Mouse (Mus musculus): ENCODE results near the gene Hsd17b13.
"Not testable (repeated sequence)": the region's sequence is repeated elsewhere in the genome, so short reads cannot be mapped to it uniquely, and the experiment has no call there.

The Hsd17b13 gene

DNA sequence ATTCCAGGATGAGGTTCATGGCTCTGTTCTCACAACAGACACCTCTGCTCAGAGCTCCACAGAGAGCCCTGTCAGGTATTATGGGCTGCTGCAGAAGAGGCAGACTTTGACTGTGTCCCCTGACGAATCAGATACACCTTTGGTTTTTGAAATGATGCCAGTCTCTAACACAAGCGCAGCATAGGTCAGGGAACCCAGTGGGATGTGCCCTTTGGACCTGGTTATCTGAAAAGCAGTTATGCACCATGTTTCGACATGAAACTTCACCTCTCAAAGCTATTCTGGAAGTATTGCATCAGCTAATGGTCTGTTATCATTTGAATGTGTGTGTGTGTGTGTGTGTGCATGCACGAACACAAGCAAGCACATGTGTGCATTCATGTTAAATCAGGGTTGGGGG, at the start of gene Hsd17b13:
Gene Hsd17b13 (minus strand): TSS at position 114 of the 400 bp plus-strand sequence.
- DNase-seq (ENCODE audit: low spot score), result no peak

DNA sequence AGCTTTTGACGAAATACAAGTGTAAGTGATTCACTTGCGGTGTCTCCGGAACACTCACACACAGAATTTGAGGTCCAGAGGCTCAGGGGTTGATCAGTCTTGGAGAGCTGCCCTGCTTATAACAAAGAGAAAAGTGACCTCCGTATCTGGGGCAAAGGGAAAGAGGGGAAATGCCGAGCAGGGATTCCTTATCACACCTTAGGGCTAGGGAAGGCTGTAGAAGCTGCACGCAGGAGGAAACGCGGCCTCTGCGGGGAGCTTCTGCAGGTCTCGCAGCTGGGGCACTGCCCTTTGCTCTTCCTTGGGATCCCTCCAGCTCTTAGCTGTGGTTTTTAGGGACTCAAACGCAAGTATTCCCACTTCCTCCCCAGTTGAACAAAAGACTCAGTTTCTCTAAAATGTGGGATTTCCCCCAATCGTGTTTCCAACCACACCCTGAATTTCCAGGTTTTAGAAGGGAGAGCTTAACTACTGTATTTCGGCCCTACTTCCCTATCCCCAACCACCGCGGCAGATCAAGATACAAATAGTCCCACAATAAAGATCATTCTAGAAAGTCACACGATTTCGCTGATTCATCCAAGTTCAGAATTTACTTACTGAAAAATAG, 48.1 kb upstream of the Hsd17b13 start:
- no peak for DNase-seq (ENCODE audit: low spot score)

DNA sequence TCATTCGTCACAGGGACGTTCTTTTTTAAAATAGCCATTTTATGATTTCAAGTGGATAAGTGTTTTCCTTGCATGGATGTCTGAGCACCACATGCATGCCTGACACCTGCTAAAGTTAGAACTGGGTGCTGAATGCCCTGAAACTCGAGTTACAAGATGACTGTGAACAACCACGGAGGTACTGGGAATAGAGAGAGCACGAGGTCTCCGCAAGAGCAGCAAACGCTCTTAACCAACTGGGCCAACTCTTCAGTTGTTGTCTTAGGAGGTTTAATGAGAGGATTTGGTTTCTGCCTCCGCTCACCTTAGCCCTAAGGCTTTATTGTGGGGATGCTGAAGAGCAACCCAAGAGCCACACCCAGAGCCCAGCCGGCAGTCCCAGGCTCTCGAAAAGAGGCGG, 47.6 kb upstream of the Hsd17b13 start:
- no peak for DNase-seq (ENCODE audit: low spot score)

DNA sequence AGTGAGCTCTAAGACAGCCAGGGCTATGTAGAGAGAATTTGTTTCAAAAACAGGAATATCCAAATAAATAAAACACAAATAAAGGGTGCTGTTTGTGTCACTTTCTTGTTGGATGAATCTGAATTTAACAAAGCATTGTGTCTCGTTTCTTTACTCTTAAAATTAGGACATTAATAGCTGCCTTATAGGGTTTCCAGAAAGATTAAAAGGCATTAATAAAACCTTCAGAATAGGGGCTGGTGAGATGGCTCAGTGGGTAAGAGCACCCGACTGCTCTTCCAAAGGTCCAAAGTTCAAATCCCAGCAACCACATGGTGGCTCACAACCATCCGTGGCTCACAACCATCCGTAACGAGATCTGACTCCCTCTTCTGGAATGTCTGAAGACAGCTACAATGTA, 47.0 kb upstream of the Hsd17b13 start:
- DNase-seq (ENCODE audit: low spot score), result not testable (repeated sequence)

DNA sequence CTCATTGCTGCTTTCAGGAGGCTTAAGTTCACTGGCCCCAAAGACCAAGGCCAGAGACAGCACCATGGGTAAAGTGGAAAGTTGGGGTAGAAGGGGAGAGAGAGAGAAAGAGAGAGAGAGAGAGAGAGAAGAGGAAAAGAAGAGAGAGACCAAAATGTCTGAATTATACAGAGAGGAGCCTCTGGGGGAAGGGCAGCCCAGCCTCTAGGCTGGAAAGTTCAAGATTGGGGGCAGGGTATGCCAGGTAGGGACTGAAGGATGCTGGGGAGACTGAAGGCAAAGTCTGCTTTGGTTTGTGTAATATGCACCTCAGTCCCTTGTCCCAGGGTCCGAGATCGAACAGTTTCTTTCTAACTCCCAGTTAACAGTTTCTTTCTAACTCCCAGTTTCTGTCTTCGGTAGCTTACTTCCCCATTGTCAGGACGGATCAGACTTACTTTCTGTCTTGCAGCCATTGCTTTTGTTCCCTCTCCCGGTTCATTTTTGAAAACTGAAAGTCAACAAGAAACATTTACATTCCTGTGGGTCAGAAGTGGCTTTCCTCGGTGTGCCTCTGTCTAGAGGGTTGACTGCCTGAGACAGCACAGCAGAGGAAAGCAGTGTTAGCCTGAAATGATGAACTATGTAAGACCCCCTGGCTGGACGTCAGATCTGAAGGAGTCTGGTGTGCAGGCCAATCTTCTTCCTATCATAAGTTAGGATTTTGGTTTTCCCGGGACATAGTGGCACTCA, 46.2 kb upstream of the Hsd17b13 start:
- no peak for DNase-seq (ENCODE audit: low spot score)

DNA sequence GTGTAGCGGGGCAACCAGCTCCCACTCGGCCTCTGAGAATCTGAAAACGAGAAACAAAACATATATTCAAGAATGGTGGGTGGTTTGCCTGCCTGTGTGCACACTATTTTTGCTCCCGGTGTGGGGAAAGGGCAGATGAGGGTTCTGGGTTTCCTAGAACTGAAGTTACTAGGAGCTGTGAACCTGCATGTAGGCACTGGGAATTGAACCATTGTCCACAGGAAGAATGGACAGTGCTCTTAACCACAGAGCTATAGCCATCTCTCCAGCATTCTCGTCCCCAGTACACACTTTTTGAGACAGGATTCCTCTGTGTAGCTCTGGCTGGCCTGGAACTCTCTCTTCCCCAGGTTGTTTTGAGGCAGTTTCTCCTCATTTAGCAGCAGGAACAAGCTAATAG, 45.3 kb upstream of the Hsd17b13 start:
- DNase-seq (ENCODE audit: low spot score), result no peak

DNA sequence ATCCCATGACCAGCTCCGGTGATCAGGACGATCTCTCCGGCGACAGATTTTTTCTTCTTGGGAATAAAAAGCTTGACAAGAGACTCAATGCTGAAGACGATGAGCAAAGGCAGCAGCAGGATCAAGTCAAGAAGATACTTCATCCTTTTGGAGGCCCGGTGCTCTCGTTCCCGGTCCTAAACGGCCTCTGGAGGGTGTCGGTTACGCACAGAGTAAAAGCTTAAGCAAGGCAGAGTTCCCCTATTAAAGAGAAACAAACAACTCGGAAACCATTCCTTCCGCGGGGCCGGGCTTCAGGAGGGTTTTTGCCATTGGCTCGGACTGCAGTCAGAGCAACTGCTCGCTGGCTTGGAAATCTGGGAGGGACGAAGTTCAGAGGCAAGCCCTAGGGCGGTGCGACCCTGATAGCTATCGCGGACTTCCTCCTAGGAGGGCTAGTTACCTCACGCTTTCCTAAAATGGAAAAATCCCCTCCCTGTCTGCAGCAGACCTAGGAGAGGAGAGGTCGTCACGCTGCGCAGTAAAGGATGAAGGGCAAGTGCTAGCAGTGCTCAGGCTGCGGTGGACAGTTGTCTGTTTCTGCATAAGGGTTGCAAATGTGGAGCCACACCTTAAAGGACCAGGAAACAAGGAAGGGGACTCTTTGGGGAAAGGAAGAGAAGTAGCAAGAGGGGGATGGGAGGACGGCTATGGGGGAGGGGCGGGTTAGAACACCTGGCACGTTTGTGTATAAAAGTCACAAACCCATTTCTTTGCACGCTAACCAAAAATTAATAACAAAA, 44.6 kb upstream of the Hsd17b13 start, which contains the start of gene Hsd17b11:
Gene Hsd17b11 (minus strand): TSS at position 323 of the 782 bp plus-strand sequence.
- peak; percentile 91 for DNase-seq (ENCODE audit: low spot score)

DNA sequence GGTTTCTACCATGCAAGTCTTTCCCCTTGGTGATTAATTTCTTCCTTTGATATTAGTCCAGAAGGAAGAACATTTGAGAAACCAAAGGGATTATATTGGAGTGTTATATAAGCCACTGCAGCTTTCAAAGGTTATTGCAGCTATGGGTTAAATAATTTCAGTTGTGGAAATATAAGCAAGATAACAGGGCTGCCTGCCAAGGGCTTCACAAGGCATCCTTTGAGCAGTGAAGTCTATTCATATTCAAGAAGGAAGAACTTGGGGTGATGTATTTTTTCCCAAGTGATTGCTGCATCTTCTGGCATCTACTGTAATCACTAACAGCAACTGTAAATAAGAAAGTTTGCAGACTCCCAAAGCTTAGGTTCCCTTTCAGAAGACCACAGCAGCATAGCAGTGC, 34.2 kb upstream of the Hsd17b13 start:
- no peak for DNase-seq (ENCODE audit: low spot score)

DNA sequence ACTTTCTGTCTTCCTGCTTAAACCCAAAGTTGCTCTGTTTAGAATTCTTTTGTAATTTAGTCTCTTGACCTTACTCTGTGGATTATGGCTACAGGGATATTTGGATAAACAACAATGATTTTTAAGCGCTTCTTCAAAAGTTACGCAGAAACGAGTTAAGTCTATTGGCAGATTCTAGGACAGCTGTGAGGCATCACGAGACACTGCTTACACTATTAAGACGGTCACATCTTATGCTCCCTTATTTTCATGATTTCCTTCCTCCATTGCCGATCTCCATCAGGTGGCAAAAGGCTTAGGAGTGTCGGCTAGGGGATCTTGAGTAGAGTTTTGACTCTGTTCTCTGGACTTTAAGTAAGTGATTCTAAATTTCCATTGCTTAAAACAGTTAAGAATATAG, 33.1 kb upstream of the Hsd17b13 start:
- no peak for DNase-seq (ENCODE audit: low spot score)

DNA sequence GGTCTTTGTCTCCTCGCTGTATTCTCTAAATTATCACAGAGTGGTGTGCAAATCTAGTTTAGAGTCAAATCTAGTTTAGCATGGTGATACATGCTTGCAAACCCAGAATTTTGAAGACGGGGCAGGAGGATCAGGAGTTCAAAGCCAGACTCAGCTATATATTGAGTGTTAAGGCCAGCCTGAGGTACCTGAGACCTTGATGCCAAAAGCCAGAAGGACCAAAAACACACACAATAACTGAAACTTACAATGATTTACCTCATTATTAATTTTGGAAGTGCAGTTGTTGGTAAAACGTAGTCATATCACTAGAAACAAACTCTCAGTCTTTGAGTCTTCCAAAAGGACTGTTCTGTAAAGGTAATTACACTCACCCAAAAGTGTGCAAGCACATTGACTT, 32.2 kb upstream of the Hsd17b13 start:
- DNase-seq (ENCODE audit: low spot score), result no peak

DNA sequence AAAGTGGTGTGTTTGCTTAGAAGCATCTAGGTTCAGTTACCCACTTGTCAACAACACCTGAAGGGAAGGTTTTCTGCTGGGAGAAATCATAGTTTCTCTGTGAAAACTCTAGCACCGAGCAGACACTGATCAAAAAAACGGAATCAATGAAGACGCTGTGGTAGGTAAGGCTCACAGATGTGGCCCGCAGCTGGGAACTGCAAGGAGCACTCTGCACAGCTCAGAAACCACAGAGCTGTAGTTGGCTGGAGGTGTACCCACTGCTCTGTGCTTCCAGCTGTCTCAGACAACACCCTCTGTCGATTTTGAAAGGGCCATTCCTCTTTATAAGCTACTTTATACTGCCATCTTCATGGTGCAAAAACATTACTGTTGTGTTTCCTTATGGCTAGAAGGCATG, 30.6 kb upstream of the Hsd17b13 start:
- DNase-seq (ENCODE audit: low spot score), result no peak

DNA sequence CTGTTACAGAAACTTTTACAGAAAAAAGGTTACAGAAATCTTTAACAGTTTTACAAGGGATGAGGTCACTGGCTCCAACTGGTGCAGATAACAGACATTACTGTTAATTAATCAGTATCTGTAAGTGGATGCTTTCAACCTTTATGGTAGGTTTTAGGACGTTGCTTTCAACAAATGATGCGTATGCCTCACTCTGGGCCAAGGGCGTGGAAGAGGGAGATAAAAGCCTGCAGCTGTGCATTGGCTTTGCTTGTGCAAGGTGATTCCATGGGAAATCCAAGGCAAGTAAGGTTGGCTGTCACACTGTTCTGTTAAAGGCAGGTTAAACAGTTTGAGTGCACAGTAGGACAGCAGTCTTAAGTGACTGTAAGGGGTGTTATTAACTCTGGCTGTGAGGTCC, 29.6 kb upstream of the Hsd17b13 start:
- no peak for DNase-seq (ENCODE audit: low spot score)

DNA sequence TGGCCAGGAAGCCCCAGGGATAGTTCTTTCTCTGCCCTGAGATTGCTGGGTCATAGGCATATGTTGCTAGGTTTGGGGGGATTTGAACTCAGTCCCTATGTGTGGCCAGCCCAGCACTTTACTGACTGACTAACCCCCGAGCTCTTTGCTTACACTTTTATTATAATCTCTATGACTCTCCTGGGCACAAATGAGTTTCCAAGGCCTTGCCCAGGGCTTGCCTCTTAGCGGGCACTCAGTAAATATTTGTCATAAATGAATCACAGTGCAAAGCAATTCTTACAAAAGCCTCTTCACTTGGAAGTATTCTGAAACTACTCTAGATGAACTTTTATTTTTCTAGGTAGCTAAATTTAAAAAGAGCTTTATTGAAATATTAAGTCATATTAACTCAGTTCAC, 26.7 kb upstream of the Hsd17b13 start:
- DNase-seq (ENCODE audit: low spot score), result no peak

DNA sequence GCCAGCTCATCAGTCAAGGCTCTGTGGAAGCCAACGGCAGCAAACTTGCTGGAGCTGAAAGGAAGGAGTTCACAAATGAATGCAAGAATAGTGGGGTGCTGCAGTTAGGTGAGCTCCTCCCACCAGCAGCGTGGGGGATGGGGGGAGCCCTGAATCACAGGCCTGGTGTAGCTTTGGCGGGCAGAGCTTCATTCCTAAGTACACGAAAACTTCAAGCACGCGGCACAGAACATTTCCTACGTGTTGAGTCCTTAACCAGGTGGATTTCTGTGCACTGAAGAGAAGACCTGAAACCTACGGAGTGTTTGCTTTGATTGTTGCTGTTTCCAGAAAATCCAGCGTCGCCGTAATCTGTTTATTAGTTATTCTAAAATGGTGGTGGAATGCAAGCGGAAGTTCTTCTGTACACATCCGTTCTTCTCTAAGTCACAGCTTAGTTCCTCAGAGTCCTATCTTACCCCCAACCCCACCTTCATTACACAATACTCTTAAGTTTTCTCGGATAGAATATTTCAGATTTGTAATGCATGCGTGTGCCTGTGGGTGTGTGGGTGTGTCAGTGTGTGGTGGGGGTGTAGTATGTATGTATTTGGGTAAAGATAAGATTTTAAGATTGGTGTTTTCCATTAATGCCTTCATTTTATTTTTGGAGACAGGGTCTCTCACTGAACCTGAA, 26.2 kb upstream of the Hsd17b13 start:
- no peak for DNase-seq (ENCODE audit: low spot score)

DNA sequence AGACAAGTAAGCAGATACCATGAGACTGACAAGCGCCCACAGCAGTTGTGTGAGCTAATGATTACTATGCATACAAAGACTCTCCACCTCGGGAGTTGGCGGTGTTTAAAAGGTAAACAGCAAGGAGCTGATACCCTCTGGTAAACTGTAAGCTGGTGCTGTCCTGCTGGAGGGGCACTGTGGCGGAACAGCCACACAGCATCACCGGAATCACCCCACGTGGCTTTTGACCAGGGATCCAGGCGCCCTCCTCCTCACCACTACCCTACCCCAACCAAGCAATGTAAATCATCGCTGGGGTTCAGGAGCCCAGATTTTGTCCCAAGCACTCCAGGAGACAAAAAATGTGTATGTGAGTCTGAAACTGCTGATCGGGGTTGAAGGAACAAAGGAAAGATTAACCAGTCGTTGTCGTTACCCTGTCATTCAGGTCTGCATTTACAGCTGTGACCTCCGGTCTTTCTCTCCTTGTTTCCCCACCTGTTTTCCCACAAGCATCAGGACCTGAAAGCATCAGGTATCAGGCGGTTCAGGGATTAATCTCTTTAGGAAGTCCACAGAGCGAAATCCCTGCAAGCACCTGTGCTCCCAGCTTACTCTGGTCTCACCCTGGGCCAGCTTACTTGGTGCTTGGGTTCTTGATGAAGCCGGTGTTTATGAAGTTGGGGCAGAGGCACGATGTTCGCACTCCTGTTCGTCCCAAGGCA, 25.5 kb upstream of the Hsd17b13 start:
- DNase-seq (ENCODE audit: low spot score), result no peak

DNA sequence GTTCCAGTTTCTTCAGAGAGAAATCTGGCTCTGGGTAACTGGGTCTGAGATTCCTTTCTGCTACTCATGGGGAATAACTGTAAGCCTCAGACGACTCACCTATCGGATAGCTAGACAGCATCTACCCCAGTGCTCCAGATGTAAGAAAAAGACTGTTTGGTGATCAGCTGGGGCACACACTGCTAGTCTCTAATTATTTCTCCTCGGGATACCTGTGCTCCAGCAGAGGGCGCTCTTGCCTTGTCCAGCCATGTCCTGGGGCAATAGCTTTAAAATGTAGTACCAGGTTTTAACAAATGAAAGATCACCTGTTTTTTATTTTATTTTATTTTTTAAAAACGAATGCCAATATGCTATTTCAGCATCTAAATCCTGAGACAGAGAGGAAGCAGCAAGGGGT, 22.5 kb upstream of the Hsd17b13 start:
- DNase-seq (ENCODE audit: low spot score), result peak; percentile 42

DNA sequence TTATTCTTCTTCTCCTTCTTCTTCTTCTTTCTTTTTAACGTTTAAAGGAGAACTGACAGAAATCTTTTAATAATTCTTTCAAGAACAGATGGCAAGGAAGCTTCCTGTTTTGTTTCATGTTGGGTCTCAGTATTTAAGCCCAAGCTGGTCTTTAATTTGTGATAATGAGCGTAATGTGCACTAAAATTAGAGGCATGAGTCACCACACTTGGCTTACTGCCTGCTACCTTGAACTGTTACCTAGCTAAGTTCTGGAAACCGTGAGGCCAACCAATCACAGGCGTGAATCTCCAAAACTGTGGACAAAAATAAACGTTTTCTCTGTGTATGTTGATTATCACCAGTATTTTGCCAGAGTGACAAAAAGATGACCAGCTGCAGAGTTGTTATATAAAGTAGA, 21.5 kb upstream of the Hsd17b13 start:
- peak; percentile 49 for DNase-seq (ENCODE audit: low spot score)

DNA sequence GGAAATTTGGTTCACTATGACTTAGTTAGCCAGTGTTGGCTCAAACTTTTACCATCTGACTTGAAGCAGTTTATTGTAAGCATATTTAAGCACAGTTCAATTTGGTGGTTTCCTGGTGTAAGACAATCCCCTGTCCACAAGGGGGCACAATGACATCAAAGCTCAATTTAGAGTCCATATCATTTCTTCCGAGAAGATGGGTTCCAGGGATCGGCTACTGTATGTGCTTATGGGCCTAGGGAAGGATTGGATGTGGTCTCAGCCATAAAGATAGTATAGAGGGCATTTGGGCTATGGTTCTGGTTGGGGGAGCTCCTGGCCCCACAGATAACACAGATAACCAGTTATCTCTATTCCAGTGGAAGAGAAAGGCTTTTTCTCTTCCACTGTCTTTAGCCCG, 18.0 kb upstream of the Hsd17b13 start:
- no peak for DNase-seq (ENCODE audit: low spot score)

DNA sequence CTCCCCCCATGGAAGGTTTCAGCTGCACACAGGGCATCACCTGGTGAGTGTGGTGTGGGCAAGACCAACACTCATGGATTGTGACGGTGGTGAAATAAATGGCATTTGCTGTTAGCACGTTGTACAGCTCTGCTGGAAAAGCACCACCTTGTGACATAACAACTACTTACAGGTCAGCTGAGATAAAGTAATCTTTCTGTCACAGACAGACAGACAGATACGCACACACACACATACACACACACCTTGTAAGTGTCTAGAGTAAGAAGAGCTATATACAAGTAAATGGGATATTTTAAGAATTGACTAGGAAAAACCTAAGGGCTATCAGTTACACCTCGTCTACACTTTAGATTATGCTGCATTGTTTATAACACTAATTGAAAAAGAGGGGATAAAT, 17.5 kb upstream of the Hsd17b13 start:
- DNase-seq (ENCODE audit: low spot score), result no peak

DNA sequence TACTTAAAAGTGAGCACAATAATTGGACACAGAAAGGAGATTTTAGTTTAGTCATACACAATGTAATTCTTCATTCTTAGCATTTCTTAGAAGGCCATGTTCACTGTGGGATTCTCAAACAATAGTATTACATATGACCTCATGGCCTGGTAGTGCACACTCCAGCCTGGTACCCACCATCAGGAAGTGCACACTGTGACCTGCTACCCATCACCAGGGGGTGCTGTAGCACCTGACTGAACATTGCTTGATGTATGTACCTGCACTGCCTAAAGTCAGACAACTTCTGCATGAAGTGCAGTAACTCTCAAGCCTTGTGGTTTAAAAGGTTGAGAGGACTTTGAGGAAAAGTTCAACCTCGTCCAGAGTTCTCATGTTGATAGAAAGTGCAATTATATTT, 16.4 kb upstream of the Hsd17b13 start:
- no peak for DNase-seq (ENCODE audit: low spot score)

DNA sequence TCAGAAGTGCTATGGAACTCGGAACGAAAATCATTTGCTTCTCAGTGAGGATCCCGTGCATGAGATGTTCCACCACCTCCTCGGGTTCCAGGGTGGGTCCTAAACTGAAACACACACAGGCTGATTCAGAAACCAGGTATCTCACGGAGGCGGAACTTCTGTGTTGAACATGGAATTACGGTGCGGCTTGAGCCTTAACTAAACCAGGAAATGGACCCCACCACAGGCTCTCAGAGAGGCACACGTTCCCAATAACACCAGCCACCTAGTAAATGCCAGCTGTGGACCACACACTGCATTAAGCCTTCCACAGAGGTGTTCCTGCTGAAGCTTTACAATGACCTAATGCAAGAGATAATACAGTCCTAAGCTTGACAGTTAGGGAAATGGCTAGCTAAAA, 15.6 kb upstream of the Hsd17b13 start:
- no peak for DNase-seq (ENCODE audit: low spot score)
